Mouse (Mus musculus) skeletal muscle tissue, postnatal 0 days (tissue): ENCODE measurements around the gene A730049H05Rik. TPM values are rescaled to one million over a fixed set of nuclear protein-coding genes. Genes with fewer than 3 reads are reported as not detected.

Experiments used
- polyA plus RNA-seq: library from polyadenylated mRNA; unstranded; fragments of >200 nt; fragmentation: Nextera tagmentation; extraction: Ambion mirVana; gene quantifications from 2 replicates; pipeline ENCODE4 v1.2.1, GENCODE M21; 2015

A730049H05Rik gene
- 0.63 and 0.66 TPM in 2 replicates for polyA plus RNA-seq

DNA sequence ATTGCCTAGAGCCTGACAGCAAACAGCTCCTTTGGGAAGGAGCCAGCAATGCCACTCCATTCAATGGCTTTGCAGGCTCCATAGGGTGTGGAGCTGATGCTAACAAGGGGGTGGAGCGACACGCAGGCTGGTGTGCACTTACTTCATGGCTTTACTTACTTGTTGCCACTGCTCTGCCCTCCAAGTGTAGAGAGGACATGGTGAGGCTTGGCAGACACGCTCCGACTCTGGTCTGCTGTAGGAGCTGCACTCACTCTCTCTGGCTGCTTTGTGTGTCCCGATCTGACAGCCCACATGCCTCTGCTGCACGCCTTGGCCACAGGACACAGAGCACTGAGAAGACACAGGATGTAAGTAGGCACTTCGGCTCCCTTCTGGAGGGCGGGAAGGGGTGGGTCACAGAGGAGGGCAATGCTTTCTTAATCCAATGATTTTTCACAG lies at the start of gene A730049H05Rik:
TSS of gene A730049H05Rik (plus strand) at position 168 of the 441 bp plus-strand sequence.

DNA sequence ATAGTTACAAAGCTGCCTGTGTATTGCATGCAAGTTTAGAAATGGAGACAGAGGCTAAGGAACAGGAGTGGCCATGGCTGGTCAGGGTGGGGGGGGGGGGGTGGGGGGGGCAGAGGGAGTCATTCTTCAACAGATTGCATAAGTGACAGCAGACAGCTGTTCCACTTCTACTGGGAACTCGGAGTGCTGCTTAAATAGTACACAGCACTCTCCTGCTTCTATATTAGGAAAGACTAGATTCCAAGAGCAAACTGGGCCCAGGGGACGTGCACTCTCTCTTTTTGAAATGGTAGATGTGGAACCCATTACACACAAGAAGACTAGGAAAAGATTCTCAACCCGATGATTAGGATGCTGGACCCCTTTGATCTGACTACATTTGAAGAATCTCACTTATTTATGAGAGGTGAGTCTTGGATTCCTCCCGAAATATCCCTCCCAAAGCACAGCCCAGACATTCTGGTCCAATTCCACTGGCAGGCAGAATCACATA lies 52.9 kb downstream of the A730049H05Rik start, which contains the start of gene Gm15737:
TSS of gene Gm15737 (plus strand) at position 269 of the 493 bp plus-strand sequence.

Other genes with a start within 250 kb of the A730049H05Rik start
- gene Prickle2, start 110.3 kb upstream of the A730049H05Rik start, polyA plus RNA-seq, result 2.0 and 2.2 TPM in 2 replicates
- 0.54 and 0.68 TPM in 2 replicates for gene Gm15737, start 52.9 kb downstream of the A730049H05Rik start, polyA plus RNA-seq
- gene Adamts9, start 127.0 kb downstream of the A730049H05Rik start, polyA plus RNA-seq, result 2.9 and 3.7 TPM in 2 replicates